Mouse (Mus musculus) spleen, adult 2 months (tissue): ENCODE measurements around the gene Meis2. TPM values are rescaled to one million over a fixed set of nuclear protein-coding genes. Genes with fewer than 3 reads are reported as not detected.

Experiments used
- DNase-seq, 2 experiments: peaks; one replicate each; pipeline versions ENCODE4 v3.0.0 to v3.0.0-alpha.2; 2012 to 2021; ENCODE audit warnings: low spot score in 2 of 2, low read depth in 1 of 2
- H3K27ac ChIP-seq: fragments of 200-500 bp; 2 replicates; pipeline ENCODE4 v1.5.1; 2012; ENCODE audit warnings: low read length, inconsistent platforms; ENCODE audit not compliant: insufficient read depth
- H3K27me3 ChIP-seq: fragments of 200-500 bp; 2 replicates; pipeline ENCODE4 v1.6.1; 2012; ENCODE audit warnings: mild to moderate bottlenecking, moderate library complexity, low read length, inconsistent platforms; ENCODE audit not compliant: control insufficient read depth, insufficient read depth
- H3K36me3 ChIP-seq: fragments of 200-500 bp; 2 replicates; pipeline ENCODE4 v1.6.1; 2012; ENCODE audit warnings: mild to moderate bottlenecking, low read length, inconsistent platforms; ENCODE audit not compliant: control insufficient read depth, insufficient read depth
- H3K4me1 ChIP-seq: fragments of 200-500 bp; 2 replicates; pipeline ENCODE4 v1.6.1; 2011; ENCODE audit warnings: inconsistent platforms; ENCODE audit not compliant: control insufficient read depth, insufficient read depth, insufficient read length
- H3K4me3 ChIP-seq: fragments of 200-500 bp; 2 replicates; pipeline ENCODE4 v1.5.1; 2011; ENCODE audit warnings: mild to moderate bottlenecking, inconsistent platforms; ENCODE audit not compliant: insufficient read depth, insufficient read length; ENCODE audit errors: extremely low read depth
- CTCF ChIP-seq: fragments of 200-500 bp; IDR thresholded peaks from 2 replicates; pipeline ENCODE4 v1.5.1; 2011; ENCODE audit warnings: mild to moderate bottlenecking, inconsistent platforms; ENCODE audit not compliant: insufficient read depth, insufficient read length, insufficient replicate concordance; ENCODE audit errors: extremely low read depth
- POLR2A ChIP-seq: fragments of 200-500 bp; IDR thresholded peaks from 2 replicates; pipeline ENCODE4 v1.6.1; 2011; ENCODE audit warnings: low read depth, low read length, inconsistent platforms
- WGBS: fragments of 180-500 bp; shearing (Covaris S2); methylation state at CpG from one replicate; pipeline ENCODE4 v1.1.7; 2018; 5-methylcytosine and 5-hydroxymethylcytosine counted together
- polyA plus RNA-seq: library from polyadenylated mRNA; depleted of rRNA; stranded (reverse); fragments of >200 nt; gene quantifications from 2 replicates; pipeline ENCODE4 v1.2.3, GENCODE M21; 2012

The Meis2 gene
- polyA plus RNA-seq, 1 experiment = 3.2 TPM

GRCm38 (mm10) chr2:115912948-115913529, 152.6 kb downstream of the Meis2 start:
- TF ChIP-seq CTCF (no peak), POLR2A (no peak)

GRCm38 (mm10) chr2:115911913-115912642, 153.6 kb downstream of the Meis2 start:
- Histone ChIP-seq H3K27ac (no peak overlapping the region), H3K36me3 (no peaks in the 10 kb centered on the region)
- WGBS = 89% methylated on average over 17 of the region's 17 CpGs

More at GRCm38 (mm10) chr2:115912948-115913529, 152.6 kb downstream of the Meis2 start:
- H3K27ac ChIP-seq = no peak overlapping the region
- no peaks in the 10 kb centered on the region for H3K36me3 ChIP-seq
- WGBS = 21% methylated on average over 7 of the region's 7 CpGs
- H3K4me3 ChIP-seq = no peak overlapping the region
- DNase-seq = no peak
- H3K27me3 ChIP-seq = no peaks in the 10 kb centered on the region
- no peaks in the 10 kb centered on the region for H3K4me1 ChIP-seq

GRCm38 (mm10) chr2:115910217-115910616, 155.4 kb downstream of the Meis2 start:
- DNase-seq = no peak
- H3K4me3 ChIP-seq = no peak overlapping the region
- WGBS = 41% methylated on average over 4 of the region's 4 CpGs
- no peaks in the 10 kb centered on the region for H3K27me3 ChIP-seq
- H3K27ac ChIP-seq = no peak overlapping the region
- TF ChIP-seq CTCF (no peak), POLR2A (no peak)
- no peaks in the 10 kb centered on the region for H3K4me1 ChIP-seq
- H3K36me3 ChIP-seq = no peaks in the 10 kb centered on the region

More at GRCm38 (mm10) chr2:115911913-115912642, 153.6 kb downstream of the Meis2 start:
- H3K4me3 ChIP-seq = no peak overlapping the region
- H3K27me3 ChIP-seq = no peaks in the 10 kb centered on the region
- DNase-seq = no peak
- no peaks in the 10 kb centered on the region for H3K4me1 ChIP-seq
- no peak for TF ChIP-seq CTCF
- no peak for TF ChIP-seq POLR2A

GRCm38 (mm10) chr2:115901007-115901406, 164.6 kb downstream of the Meis2 start:
- TF ChIP-seq POLR2A = no peak
- TF ChIP-seq CTCF = no peak
- Histone ChIP-seq H3K4me3 (no peak overlapping the region), H3K27ac (no peak overlapping the region), H3K4me1 (no peaks in the 10 kb centered on the region), H3K27me3 (no peaks in the 10 kb centered on the region), H3K36me3 (no peaks in the 10 kb centered on the region)
- WGBS = 92% methylated on average over 6 of the region's 6 CpGs
- no peak for DNase-seq

- DNase-seq = no peak
- no peaks in the 10 kb centered on the region for H3K4me1 ChIP-seq
- no peaks in the 10 kb centered on the region for H3K27me3 ChIP-seq
- H3K27ac ChIP-seq = no peak overlapping the region
- TF ChIP-seq CTCF (no peak), POLR2A (no peak)
- no peak overlapping the region for H3K4me3 ChIP-seq
- WGBS = 84% methylated on average over 5 of the region's 5 CpGs
- no peaks in the 10 kb centered on the region for H3K36me3 ChIP-seq
Observed at GRCm38 (mm10) chr2:115897559-115897958, 168.1 kb downstream of the Meis2 start.

- Histone ChIP-seq H3K27me3 (no peaks in the 10 kb centered on the region), H3K27ac (no peak overlapping the region), H3K4me3 (no peak overlapping the region), H3K4me1 (no peaks in the 10 kb centered on the region), H3K36me3 (no peaks in the 10 kb centered on the region)
- 49% methylated on average over 2 of the region's 2 CpGs for WGBS
- TF ChIP-seq CTCF = no peak
- no peak for TF ChIP-seq POLR2A
- DNase-seq = no peak
Observed at GRCm38 (mm10) chr2:115897001-115897400, 168.6 kb downstream of the Meis2 start.

- H3K4me3 ChIP-seq = no peak overlapping the region
- no peaks in the 10 kb centered on the region for H3K27me3 ChIP-seq
- no peaks in the 10 kb centered on the region for H3K4me1 ChIP-seq
- no peaks in the 10 kb centered on the region for H3K36me3 ChIP-seq
- no peak for DNase-seq
- no peak overlapping the region for H3K27ac ChIP-seq
- no peak for TF ChIP-seq POLR2A
- TF ChIP-seq CTCF = no peak
- 95% methylated on average over 3 of the region's 3 CpGs for WGBS
Observed at GRCm38 (mm10) chr2:115895717-115896116, 169.9 kb downstream of the Meis2 start.
